Mouse (Mus musculus) thymus, adult 2 months (tissue): ENCODE data around the gene Tmem121b. TPM values are rescaled to one million over a fixed set of nuclear protein-coding genes. Genes with fewer than 3 reads are reported as not detected.
A peak's percentile ranks its signal among the peaks of the same experiment; 100 is the strongest.

Source experiments
- DNase-seq: peaks from one replicate; pipeline ENCODE4 v3.0.0; 2021
- H3K27ac ChIP-seq: fragments of 200-500 bp; 2 replicates; pipeline ENCODE4 v1.5.1; 2012; ENCODE audit warnings: low read length, control low read depth; ENCODE audit not compliant: control insufficient read depth, insufficient read depth
- H3K27me3 ChIP-seq: fragments of 200-500 bp; 2 replicates; pipeline ENCODE4 v1.6.1; 2012; ENCODE audit warnings: mild to moderate bottlenecking, low read length, moderate library complexity, mixed read lengths; ENCODE audit not compliant: control insufficient read depth, insufficient read depth
- H3K36me3 ChIP-seq: fragments of 200-500 bp; 2 replicates; pipeline ENCODE4 v1.6.1; 2012; ENCODE audit warnings: mild to moderate bottlenecking, low read length, moderate library complexity; ENCODE audit not compliant: control insufficient read depth, insufficient read depth
- H3K4me1 ChIP-seq: fragments of 200-500 bp; replicated peaks from 2 replicates; pipeline ENCODE4 v1.6.1; 2012; ENCODE audit warnings: low read length; ENCODE audit not compliant: control insufficient read depth, insufficient read depth
- H3K4me3 ChIP-seq: fragments of 200-500 bp; 2 replicates; pipeline ENCODE4 v1.5.1; 2012; ENCODE audit warnings: mild to moderate bottlenecking, low read length, control low read depth, moderate library complexity; ENCODE audit not compliant: control insufficient read depth, insufficient read depth
- CTCF ChIP-seq: fragments of 200-500 bp; IDR thresholded peaks from 2 replicates; pipeline ENCODE4 v1.5.1; 2012; ENCODE audit warnings: mild to moderate bottlenecking, control low read depth, low read length, moderate library complexity, borderline replicate concordance; ENCODE audit not compliant: control insufficient read depth, poor library complexity, insufficient read depth; ENCODE audit errors: extremely low read depth
- POLR2A ChIP-seq: fragments of 200-500 bp; IDR thresholded peaks from 2 replicates; pipeline ENCODE4 v1.6.1; 2012; ENCODE audit warnings: mild to moderate bottlenecking, low read length, control low read depth, moderate library complexity; ENCODE audit not compliant: control insufficient read depth, poor library complexity, insufficient read depth; ENCODE audit errors: extremely low read depth
- WGBS: fragments of 180-500 bp; shearing (Covaris S2); methylation state at CpG from one replicate; pipeline ENCODE4 v1.1.7; 2018; 5-methylcytosine and 5-hydroxymethylcytosine counted together
- polyA plus RNA-seq: library from polyadenylated mRNA; depleted of rRNA; stranded (reverse); fragments of >200 nt; gene quantifications from 2 replicates; pipeline ENCODE4 v1.2.3, GENCODE M21; 2012

Gene Tmem121b
- polyA plus RNA-seq, 1 experiment, result 1.2 TPM

- no peak for TF ChIP-seq CTCF
- TF ChIP-seq POLR2A, result no peak
- no peak overlapping the region for H3K4me3 ChIP-seq
- no peak overlapping the region for H3K27ac ChIP-seq
- 89% methylated on average over 3 of the region's 3 CpGs for WGBS
- H3K27me3 ChIP-seq, result peaks cover 28% of the 10 kb centered on the region
- H3K4me1 ChIP-seq, result peaks cover 25% of the 10 kb centered on the region
- H3K36me3 ChIP-seq, result no peaks in the 10 kb centered on the region
- no peak for DNase-seq
Observed at GRCm38 (mm10) chr6:120496544-120496943, 2.9 kb upstream of the Tmem121b start.

DNA sequence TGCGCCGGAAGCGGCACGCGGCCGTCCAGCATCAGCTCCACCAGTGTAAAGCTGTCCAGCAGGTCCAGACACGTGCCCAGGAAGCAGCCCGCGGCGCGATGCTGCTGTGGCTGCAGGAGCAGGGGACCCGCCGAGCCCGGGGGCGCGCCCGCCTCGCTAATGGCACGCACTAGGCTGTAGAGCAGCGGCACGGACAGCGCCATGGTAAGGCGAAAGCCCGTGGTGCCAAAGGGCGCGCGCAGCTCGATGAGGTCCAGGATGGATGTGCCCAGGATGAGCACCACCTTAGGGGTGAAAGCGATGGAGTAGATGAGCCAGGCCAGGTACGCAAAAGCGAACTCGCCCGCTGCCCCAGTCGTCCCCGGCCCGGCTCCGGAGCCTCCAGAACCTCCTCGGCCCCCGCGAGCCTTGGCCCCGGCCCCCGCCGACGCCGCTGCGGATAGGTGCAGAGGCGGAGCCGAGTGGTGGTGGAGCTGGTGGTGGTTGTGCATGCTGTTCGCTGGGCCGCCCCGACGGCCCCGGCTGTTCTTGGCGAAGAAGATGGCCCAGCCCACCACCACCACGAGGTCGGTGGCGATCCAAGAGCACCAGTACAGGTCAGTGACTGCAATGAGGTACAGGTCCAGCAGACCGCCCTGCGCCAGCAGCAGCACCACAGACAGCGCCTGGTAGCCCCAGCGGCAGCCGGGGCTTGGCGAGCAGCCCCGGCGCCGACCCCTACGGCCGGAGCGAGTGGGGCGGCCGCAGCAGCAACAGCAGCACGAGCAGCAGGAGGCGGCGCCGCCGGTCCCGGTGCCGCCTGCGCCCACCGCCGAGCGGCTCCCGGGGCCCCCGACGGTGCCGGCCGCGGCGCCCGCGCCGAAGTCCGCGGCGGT, 871 bp downstream of the Tmem121b start:
- H3K4me1 ChIP-seq, result peaks cover 41% of the 10 kb centered on the region
- DNase-seq, result no peak
- no peaks in the 10 kb centered on the region for H3K36me3 ChIP-seq
- peak overlapping the region; percentile 40 for H3K4me3 ChIP-seq
- 2% methylated on average over 93 of the region's 95 CpGs for WGBS
- peaks cover 28% of the 10 kb centered on the region for H3K27me3 ChIP-seq
- no peak overlapping the region for H3K27ac ChIP-seq
- TF ChIP-seq POLR2A (no peak), CTCF (no peak)

DNA sequence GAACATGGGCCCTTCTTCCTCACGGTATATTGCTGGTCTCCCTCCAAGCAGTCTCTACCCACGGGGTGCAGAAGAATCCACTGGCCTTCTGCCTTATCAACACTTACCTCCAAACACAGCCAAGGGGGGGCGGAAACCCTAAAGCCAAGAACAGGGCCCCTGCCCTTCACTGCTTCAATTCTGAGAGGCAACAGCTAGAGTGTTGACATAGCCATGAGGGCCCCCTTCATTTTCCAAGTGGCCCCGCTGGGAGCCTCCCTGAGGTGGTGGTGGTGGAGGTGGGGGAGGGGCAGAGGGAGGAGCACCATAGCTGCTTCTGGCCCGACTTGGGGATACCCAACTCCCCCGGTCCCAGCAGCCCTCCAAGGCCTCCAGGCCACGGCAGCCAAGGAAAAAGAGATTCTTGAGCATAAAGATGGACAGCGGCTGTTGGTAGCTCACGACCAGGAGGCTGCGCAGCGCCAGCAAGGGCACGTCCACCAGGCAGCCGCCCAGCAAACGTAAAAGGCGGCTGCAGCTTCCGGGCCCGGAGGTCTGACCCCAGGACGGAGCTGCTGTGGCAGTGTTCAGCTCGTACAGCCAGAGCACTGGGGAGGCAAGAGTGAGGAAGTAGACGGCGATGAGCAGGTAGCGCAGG, 1.6 kb downstream of the Tmem121b start:
- Histone ChIP-seq H3K4me3 (peak overlapping the region; percentile 40), H3K36me3 (no peaks in the 10 kb centered on the region), H3K27me3 (peaks cover 28% of the 10 kb centered on the region), H3K4me1 (peaks cover 46% of the 10 kb centered on the region), H3K27ac (no peak overlapping the region)
- WGBS, result 36% methylated on average over 22 of the region's 22 CpGs
- TF ChIP-seq CTCF, result no peak
- TF ChIP-seq POLR2A, result no peak
- no peak for DNase-seq

- TF ChIP-seq POLR2A, result no peak
- no peak for TF ChIP-seq CTCF
- DNase-seq, result no peak
- H3K27me3 ChIP-seq, result peaks cover 28% of the 10 kb centered on the region
- no peak overlapping the region for H3K27ac ChIP-seq
- WGBS, result 93% methylated on average over 7 of the region's 7 CpGs
- peaks cover 55% of the 10 kb centered on the region for H3K4me1 ChIP-seq
- no peaks in the 10 kb centered on the region for H3K36me3 ChIP-seq
- no peak overlapping the region for H3K4me3 ChIP-seq
Observed at GRCm38 (mm10) chr6:120491064-120491463, 2.5 kb downstream of the Tmem121b start.

GRCm38 (mm10) chr6:120489461-120489860, 4.1 kb downstream of the Tmem121b start:
- no peak for DNase-seq
- no peak overlapping the region for H3K4me3 ChIP-seq
- 57% methylated on average over 2 of the region's 2 CpGs for WGBS
- H3K27ac ChIP-seq, result peak overlapping the region; percentile 29; the same call in 1 of the 2 replicates
- H3K27me3 ChIP-seq, result peaks cover 25% of the 10 kb centered on the region
- H3K4me1 ChIP-seq, result peaks cover 71% of the 10 kb centered on the region
- H3K36me3 ChIP-seq, result peaks cover under 1% of the 10 kb centered on the region; the same call in 1 of the 2 replicates
- no peak for TF ChIP-seq POLR2A
- no peak for TF ChIP-seq CTCF

DNA sequence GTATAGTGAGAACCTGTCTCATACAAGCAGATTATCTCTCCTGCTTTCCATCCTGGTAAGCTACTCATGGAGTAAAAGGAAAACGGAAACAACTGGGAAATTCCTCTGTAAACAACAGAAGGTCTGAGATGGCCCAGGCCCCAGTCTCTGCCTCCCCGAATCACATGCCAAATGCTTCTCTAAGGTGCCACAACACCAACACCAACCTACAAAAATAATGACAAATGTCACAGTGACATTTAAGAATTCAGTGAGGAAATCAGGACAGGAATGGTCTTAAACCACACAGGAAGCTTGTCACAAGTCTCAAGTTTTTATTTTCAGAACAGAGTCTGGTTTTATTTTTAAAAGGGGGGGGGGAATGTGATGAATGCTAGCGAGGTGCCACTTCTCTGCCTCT, 5.0 kb downstream of the Tmem121b start:
- Histone ChIP-seq H3K27me3 (peaks cover 17% of the 10 kb centered on the region), H3K4me3 (no peak overlapping the region), H3K4me1 (peaks cover 65% of the 10 kb centered on the region), H3K36me3 (peaks cover 3% of the 10 kb centered on the region; the same call in 1 of the 2 replicates), H3K27ac (peak overlapping the region; percentile 24; the same call in 1 of the 2 replicates)
- WGBS, result 25% methylated on average over 3 of the region's 3 CpGs
- TF ChIP-seq POLR2A (no peak), CTCF (no peak)
- no peak for DNase-seq
